Mouse (Mus musculus) intestine, embryonic 15.5 days (tissue): Measurements from ENCODE around the gene Dennd4b. TPM values are rescaled to one million over a fixed set of nuclear protein-coding genes. Genes with fewer than 3 reads are reported as not detected.
"Not testable (repeated sequence)": the region's sequence is repeated elsewhere in the genome, so short reads cannot be mapped to it uniquely, and the experiment has no call there.

Source experiments
- ATAC-seq: fragments of 200-750 bp; cut with Nextera tagmentation; 2 replicates; pipeline ENCODE4 v1.8.0; 2017; ENCODE audit warnings: moderate TSS enrichment, moderate library complexity
- H3K27ac ChIP-seq: fragments of 300-500 bp; sonication (generic); 2 replicates; pipeline ENCODE4 v1.5.1; 2015; ENCODE audit warnings: mild to moderate bottlenecking, inconsistent platforms
- H3K27me3 ChIP-seq: fragments of 300-500 bp; sonication (generic); replicated peaks from 2 replicates; pipeline ENCODE4 v1.6.1; 2015; ENCODE audit warnings: inconsistent platforms
- H3K36me3 ChIP-seq: fragments of 300-500 bp; sonication (generic); 2 replicates; pipeline ENCODE4 v1.6.1; 2015; ENCODE audit warnings: inconsistent platforms
- H3K4me1 ChIP-seq: fragments of 300-500 bp; sonication (generic); replicated peaks from 2 replicates; pipeline ENCODE4 v1.6.1; 2015; ENCODE audit warnings: inconsistent platforms
- H3K4me2 ChIP-seq: fragments of 300-500 bp; sonication (generic); replicated peaks from 2 replicates; pipeline ENCODE4 v1.6.1; 2015; ENCODE audit warnings: mild to moderate bottlenecking, inconsistent platforms
- H3K4me3 ChIP-seq: fragments of 300-500 bp; sonication (generic); replicated peaks from 2 replicates; pipeline ENCODE4 v1.5.1; 2015; ENCODE audit warnings: inconsistent platforms
- H3K9ac ChIP-seq: fragments of 300-500 bp; sonication (generic); 2 replicates; pipeline ENCODE4 v1.6.1; 2015; ENCODE audit warnings: inconsistent platforms
- H3K9me3 ChIP-seq: fragments of 300-500 bp; sonication (generic); 2 replicates; pipeline ENCODE4 v1.6.1; 2016; ENCODE audit warnings: inconsistent platforms
- WGBS: fragments of 180-500 bp; shearing (Covaris S2); methylation state at CpG from one replicate; pipeline ENCODE4 v1.1.7; 2015; 5-methylcytosine and 5-hydroxymethylcytosine counted together
- polyA plus RNA-seq: library from polyadenylated mRNA; unstranded; fragments of >200 nt; fragmentation: Nextera tagmentation; extraction: Ambion mirVana; gene quantifications from 2 replicates; pipeline ENCODE4 v1.2.1, GENCODE M21; 2015

Gene Dennd4b
- polyA plus RNA-seq, 1 experiment from 2014 or later, result 2.3 TPM

GRCm38 (mm10) chr3:90241669-90242358 lies 23.2 kb upstream of the Dennd4b start:
- 85% methylated on average over 10 of the region's 10 CpGs for WGBS
- Histone ChIP-seq H3K9me3 (no peaks in the 10 kb centered on the region), H3K27ac (no peak overlapping the region), H3K9ac (no peak overlapping the region), H3K4me2 (peak overlapping the region; percentile 74; the same call in 1 of the 2 replicates), H3K36me3 (no peaks in the 10 kb centered on the region), H3K27me3 (no peaks in the 10 kb centered on the region), H3K4me3 (no peak overlapping the region), H3K4me1 (peaks cover 13% of the 10 kb centered on the region)
- no peak for ATAC-seq

GRCm38 (mm10) chr3:90242984-90243775 lies 21.8 kb upstream of the Dennd4b start, which contains the start of gene Creb3l4:
TSS of gene Creb3l4 (minus strand) at chr3:90243512.
- Histone ChIP-seq H3K27ac (peak within 1 kb of the TSS; percentile 52), H3K9me3 (no peaks in the 10 kb centered on the region), H3K4me1 (peaks cover 17% of the 10 kb centered on the region), H3K4me2 (peak within 1 kb of the TSS; percentile 74), H3K9ac (peak within 1 kb of the TSS; percentile 26), H3K27me3 (no peaks in the 10 kb centered on the region), H3K4me3 (peak within 1 kb of the TSS; percentile 26), H3K36me3 (no peaks in the 10 kb centered on the region)
- peak; percentile 64 for ATAC-seq
- 8% methylated on average over 19 of the region's 19 CpGs for WGBS

GRCm38 (mm10) chr3:90245406-90245805 lies 19.6 kb upstream of the Dennd4b start:
- 50% methylated on average over 2 of the region's 2 CpGs for WGBS
- Histone ChIP-seq H3K27me3 (no peaks in the 10 kb centered on the region), H3K4me2 (no peak overlapping the region), H3K4me1 (peaks cover 23% of the 10 kb centered on the region), H3K9ac (no peak overlapping the region), H3K9me3 (no peaks in the 10 kb centered on the region), H3K4me3 (no peak overlapping the region), H3K27ac (no peak overlapping the region), H3K36me3 (no peaks in the 10 kb centered on the region)
- ATAC-seq, result no peak

- no peak; the same call in none of the 2 replicates for ATAC-seq
- under 1% methylated on average over 3 of the region's 3 CpGs for whole genome bisulfite sequencing
- H3K9ac ChIP-seq, result peak overlapping the region; percentile 46
- peak overlapping the region; percentile 87 for H3K4me2 ChIP-seq
- H3K27me3 ChIP-seq, result no peaks in the 10 kb centered on the region
- peak overlapping the region; percentile 76 for H3K4me3 ChIP-seq
- H3K9me3 ChIP-seq, result no peaks in the 10 kb centered on the region
- peaks cover 7% of the 10 kb centered on the region; the same call in 1 of the 2 replicates for H3K36me3 ChIP-seq
- H3K4me1 ChIP-seq, result peaks cover 22% of the 10 kb centered on the region
- peak overlapping the region; percentile 94 for H3K27ac ChIP-seq
Observed at GRCm38 (mm10) chr3:90247630-90247959, 17.4 kb upstream of the Dennd4b start.

- Histone ChIP-seq H3K4me1 (peaks cover 16% of the 10 kb centered on the region; the same call in 1 of the 2 replicates), H3K36me3 (peaks cover 7% of the 10 kb centered on the region; the same call in 1 of the 2 replicates), H3K27me3 (no peaks in the 10 kb centered on the region), H3K9ac (peak within 1 kb of the TSS; percentile 78), H3K27ac (peak within 1 kb of the TSS; percentile 94), H3K4me2 (peak within 1 kb of the TSS; percentile 87), H3K9me3 (no peaks in the 10 kb centered on the region), H3K4me3 (peak within 1 kb of the TSS; percentile 76)
- WGBS, result under 1% methylated on average over 44 of the region's 44 CpGs
- ATAC-seq, result peak; percentile 95
Observed at GRCm38 (mm10) chr3:90247960-90248745, 16.8 kb upstream of the Dennd4b start, which contains the start of gene Slc39a1. TSS of gene Slc39a1 (plus strand) at chr3:90248172.

- no peaks in the 10 kb centered on the region for H3K27me3 ChIP-seq
- H3K36me3 ChIP-seq, result peaks cover 7% of the 10 kb centered on the region; the same call in 1 of the 2 replicates
- H3K4me3 ChIP-seq, result peak overlapping the region; percentile 76
- peak overlapping the region; percentile 87 for H3K4me2 ChIP-seq
- H3K9me3 ChIP-seq, result no peaks in the 10 kb centered on the region
- peak; percentile 5; the same call in 1 of the 2 replicates for ATAC-seq
- 0% methylated on average over 10 of the region's 10 CpGs for WGBS
- peaks cover 12% of the 10 kb centered on the region; the same call in 1 of the 2 replicates for H3K4me1 ChIP-seq
- peak overlapping the region; percentile 89 for H3K27ac ChIP-seq
- peak overlapping the region; percentile 78 for H3K9ac ChIP-seq
Observed at GRCm38 (mm10) chr3:90248746-90249100, 16.3 kb upstream of the Dennd4b start.

GRCm38 (mm10) chr3:90250791-90251190 lies 14.2 kb upstream of the Dennd4b start:
- no peak overlapping the region for H3K27ac ChIP-seq
- H3K9me3 ChIP-seq, result no peaks in the 10 kb centered on the region
- no peak for ATAC-seq
- WGBS, result 87% methylated on average over 6 of the region's 6 CpGs
- no peaks in the 10 kb centered on the region for H3K27me3 ChIP-seq
- no peak overlapping the region for H3K4me3 ChIP-seq
- H3K9ac ChIP-seq, result no peak overlapping the region
- peaks cover 7% of the 10 kb centered on the region; the same call in 1 of the 2 replicates for H3K36me3 ChIP-seq
- peaks cover 17% of the 10 kb centered on the region for H3K4me1 ChIP-seq
- no peak overlapping the region for H3K4me2 ChIP-seq

- not testable (repeated sequence) for H3K4me2 ChIP-seq, H3K9me3 ChIP-seq, H3K36me3 ChIP-seq, H3K27me3 ChIP-seq, H3K27ac ChIP-seq, H3K9ac ChIP-seq, H3K4me3 ChIP-seq, ATAC-seq
- H3K4me1 ChIP-seq, result peaks cover 21% of the 10 kb centered on the region
- 90% methylated on average over 10 of the region's 12 CpGs for WGBS
Observed at GRCm38 (mm10) chr3:90251731-90252226, 13.2 kb upstream of the Dennd4b start.

GRCm38 (mm10) chr3:90252659-90253058 lies 12.3 kb upstream of the Dennd4b start:
- not testable (repeated sequence) for H3K4me3 ChIP-seq, H3K27me3 ChIP-seq, ATAC-seq, H3K9me3 ChIP-seq, H3K36me3 ChIP-seq, H3K4me2 ChIP-seq, H3K9ac ChIP-seq, H3K27ac ChIP-seq
- H3K4me1 ChIP-seq, result peaks cover 19% of the 10 kb centered on the region
- WGBS, result 83% methylated on average over 2 of the region's 2 CpGs

GRCm38 (mm10) chr3:90253174-90253573 lies 11.8 kb upstream of the Dennd4b start:
- not testable (repeated sequence) for H3K27ac ChIP-seq, H3K4me3 ChIP-seq, H3K9me3 ChIP-seq, H3K4me2 ChIP-seq, H3K36me3 ChIP-seq, H3K27me3 ChIP-seq, H3K9ac ChIP-seq, ATAC-seq
- peaks cover 18% of the 10 kb centered on the region for H3K4me1 ChIP-seq
- WGBS, result 88% methylated on average over 1 of the region's 1 CpGs

- ATAC-seq, result peak; percentile 98
Observed at GRCm38 (mm10) chr3:90253653-90254418, 11.1 kb upstream of the Dennd4b start, which contains the start of gene Crtc2. TSS of gene Crtc2 (plus strand) at chr3:90254163.

More at GRCm38 (mm10) chr3:90253653-90254418, 11.1 kb upstream of the Dennd4b start, which contains the start of gene Crtc2:
- peaks cover 11% of the 10 kb centered on the region for H3K36me3 ChIP-seq
- H3K27me3 ChIP-seq, result no peaks in the 10 kb centered on the region
- H3K4me2 ChIP-seq, result peak within 1 kb of the TSS; percentile 78
- peak within 1 kb of the TSS; percentile 87 for H3K4me3 ChIP-seq
- H3K4me1 ChIP-seq, result peaks cover 16% of the 10 kb centered on the region
- WGBS, result under 1% methylated on average over 39 of the region's 40 CpGs
- H3K9me3 ChIP-seq, result no peaks in the 10 kb centered on the region
- peak within 1 kb of the TSS; percentile 75 for H3K27ac ChIP-seq
- H3K9ac ChIP-seq, result peak within 1 kb of the TSS; percentile 87
